Mouse (Mus musculus) effector memory CD4-positive, alpha-beta T cell, adult 5 months (primary cell): Measurements from ENCODE around the gene 1700024B05Rik. TPM values are rescaled to one million over a fixed set of nuclear protein-coding genes. Genes with fewer than 3 reads are reported as not detected.

Experiments
- polyA plus RNA-seq: library from polyadenylated mRNA; unstranded; fragments of 100-300 nt; shearing (Covaris generic); gene quantifications from one replicate; pipeline ENCODE4 v1.2.1, GENCODE M21; 2017

1700024B05Rik gene
- not detected for polyA plus RNA-seq

DNA sequence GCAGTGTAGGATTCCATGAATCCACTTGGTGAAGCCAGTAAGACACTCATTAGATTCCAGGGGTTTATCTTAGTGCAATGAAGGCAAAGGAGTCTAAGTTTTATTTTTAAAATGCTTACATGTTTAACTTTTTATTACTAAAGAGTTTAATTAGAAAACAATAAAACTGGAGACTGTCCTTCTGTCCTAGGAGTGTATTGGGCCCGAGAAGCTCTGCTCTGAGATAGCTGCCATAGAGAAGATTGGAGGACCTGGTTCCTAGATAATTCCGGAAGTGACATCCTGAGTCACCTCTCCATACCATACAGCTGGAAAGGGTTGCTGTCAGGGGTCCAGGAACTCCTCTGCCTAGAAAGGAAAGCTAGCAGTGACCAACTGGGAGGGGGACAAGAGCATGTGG is at the start of gene 1700024B05Rik:
Gene 1700024B05Rik, plus strand, starts transcription at position 301 of the 400 bp plus-strand sequence.

DNA sequence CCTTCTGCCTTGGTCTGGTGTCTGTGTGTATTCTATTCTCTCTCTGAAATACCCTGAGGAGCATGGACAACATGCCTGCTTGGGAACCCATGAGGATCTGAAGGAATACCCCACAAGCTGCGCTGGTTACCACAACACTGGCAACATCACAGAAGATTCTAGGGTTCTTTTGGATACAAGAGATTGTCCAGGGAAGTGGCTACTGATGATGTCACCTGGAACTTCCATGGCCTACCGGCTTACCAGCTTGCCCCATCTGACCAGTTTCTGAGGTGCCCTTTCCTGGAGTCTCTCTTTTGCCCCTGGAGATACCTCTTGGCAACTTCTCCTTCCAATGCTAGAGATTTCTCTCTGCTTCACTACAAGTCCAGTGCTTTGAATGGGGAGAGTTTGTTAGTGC is 36.6 kb upstream of the 1700024B05Rik start, which contains the start of gene Gm7980:
Gene Gm7980, minus strand, starts transcription at position 101 of the 400 bp plus-strand sequence.

DNA sequence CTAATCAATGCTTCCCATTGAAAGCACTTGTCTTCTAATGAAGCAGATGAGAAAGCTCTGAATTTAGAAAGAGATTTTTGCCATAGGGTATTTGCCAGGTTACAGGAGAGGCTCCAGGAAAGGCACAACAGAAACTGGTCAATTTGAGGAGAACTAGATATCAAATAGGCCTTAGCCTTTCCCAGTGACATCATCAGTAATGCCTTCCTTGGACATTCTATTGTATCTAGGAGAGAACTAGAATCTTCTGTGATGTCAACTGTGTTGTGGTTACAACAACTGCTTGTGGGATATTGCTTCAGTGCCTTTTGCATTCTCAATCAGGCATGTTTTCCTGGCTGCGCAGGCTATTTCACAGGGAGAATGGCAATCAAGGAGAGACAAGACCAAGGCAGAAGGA is 19.1 kb upstream of the 1700024B05Rik start, which contains the start of gene 1700049E17Rik1:
Gene 1700049E17Rik1, plus strand, starts transcription at position 301 of the 400 bp plus-strand sequence.

GRCm38 (mm10) chr14:41967827-41968226 is 24.0 kb downstream of the 1700024B05Rik start, which contains the start of gene Gm6401:
Gene Gm6401, minus strand, starts transcription at chr14:41967927.

GRCm38 (mm10) chr14:41983225-41983624 is 39.4 kb downstream of the 1700024B05Rik start, which contains the start of gene Gm3543:
Gene Gm3543, minus strand, starts transcription at chr14:41983325.

Other genes with a start within 250 kb of the 1700024B05Rik start
- not detected for gene Gm8068, start 242.1 kb upstream of the 1700024B05Rik start, polyA plus RNA-seq
- gene Gm7929, start 193.4 kb upstream of the 1700024B05Rik start, polyA plus RNA-seq, result not detected
- not detected for gene Gm47189, start 171.6 kb upstream of the 1700024B05Rik start, polyA plus RNA-seq
- gene Gm7980, start 36.7 kb upstream of the 1700024B05Rik start, polyA plus RNA-seq, result not detected
- not detected for gene 1700049E17Rik1, start 19.0 kb upstream of the 1700024B05Rik start, polyA plus RNA-seq
- not detected for gene Gm6401, start 23.9 kb downstream of the 1700024B05Rik start, polyA plus RNA-seq
- gene Gm3543, start 39.3 kb downstream of the 1700024B05Rik start, polyA plus RNA-seq, result not detected
- not detected for gene Gm7951, start 173.4 kb downstream of the 1700024B05Rik start, polyA plus RNA-seq
- gene Gm17027, start 218.6 kb downstream of the 1700024B05Rik start, polyA plus RNA-seq, result not detected
- not detected for gene Gm3573, start 246.8 kb downstream of the 1700024B05Rik start, polyA plus RNA-seq